Mouse (Mus musculus): Measurements from ENCODE around the gene Kctd20.

The Kctd20 gene

GRCm38 (mm10) chr17:28932274-28932673 lies 19.5 kb upstream of the Kctd20 start:
- DNase-seq (ENCODE audit: low spot score) = no peak

GRCm38 (mm10) chr17:28934120-28934916 lies 17.4 kb upstream of the Kctd20 start:
- DNase-seq (ENCODE audit: low spot score) = no peak

GRCm38 (mm10) chr17:28936133-28936532 lies 15.6 kb upstream of the Kctd20 start:
- DNase-seq (ENCODE audit: low spot score) = no peak

- DNase-seq (ENCODE audit: low spot score) = no peak
Measured at GRCm38 (mm10) chr17:28936622-28937345, 15.0 kb upstream of the Kctd20 start.

GRCm38 (mm10) chr17:28940776-28941555 lies 10.8 kb upstream of the Kctd20 start:
- DNase-seq (ENCODE audit: low spot score) = no peak

- DNase-seq (ENCODE audit: low spot score) = no peak
Measured at GRCm38 (mm10) chr17:28942101-28942500, 9.6 kb upstream of the Kctd20 start.

GRCm38 (mm10) chr17:28943740-28944139 lies 8.0 kb upstream of the Kctd20 start, which contains the start of gene Pxt1:
Gene Pxt1, minus strand, starts transcription at chr17:28943840.
- no peak for DNase-seq (ENCODE audit: low spot score)

GRCm38 (mm10) chr17:28944481-28944880 lies 7.3 kb upstream of the Kctd20 start:
- no peak for DNase-seq (ENCODE audit: low spot score)

- no peak for DNase-seq (ENCODE audit: low spot score)
Measured at GRCm38 (mm10) chr17:28947011-28947939, 4.5 kb upstream of the Kctd20 start.

GRCm38 (mm10) chr17:28948661-28949060 lies 3.1 kb upstream of the Kctd20 start:
- DNase-seq (ENCODE audit: low spot score) = no peak

GRCm38 (mm10) chr17:28950751-28951150 lies 999 bp upstream of the Kctd20 start:
- DNase-seq (ENCODE audit: low spot score) = no peak

- DNase-seq (ENCODE audit: low spot score) = no peak
Measured at GRCm38 (mm10) chr17:28953251-28953650, 1.5 kb downstream of the Kctd20 start.

GRCm38 (mm10) chr17:28954416-28954815 lies 2.7 kb downstream of the Kctd20 start:
- no peak for DNase-seq (ENCODE audit: low spot score)

GRCm38 (mm10) chr17:28960597-28960996 lies 8.8 kb downstream of the Kctd20 start:
- no peak for DNase-seq (ENCODE audit: low spot score)

- no peak for DNase-seq (ENCODE audit: low spot score)
Measured at GRCm38 (mm10) chr17:28961596-28961995, 9.8 kb downstream of the Kctd20 start.

- no peak for DNase-seq (ENCODE audit: low spot score)
Measured at GRCm38 (mm10) chr17:28967021-28967610, 15.4 kb downstream of the Kctd20 start.

- no peak for DNase-seq (ENCODE audit: low spot score)
Measured at GRCm38 (mm10) chr17:28970122-28970521, 18.4 kb downstream of the Kctd20 start.

- DNase-seq (ENCODE audit: low spot score) = no peak
Measured at GRCm38 (mm10) chr17:28979091-28979490, 27.3 kb downstream of the Kctd20 start.

GRCm38 (mm10) chr17:28981081-28981480 lies 29.3 kb downstream of the Kctd20 start:
- DNase-seq (ENCODE audit: low spot score) = no peak

- no peak for DNase-seq (ENCODE audit: low spot score)
Measured at GRCm38 (mm10) chr17:28982591-28982990, 30.8 kb downstream of the Kctd20 start.

All from left cerebral cortex, adult 11 months (tissue).